Mouse (Mus musculus) adrenal gland, adult 8-10 months (tissue): Measurements from ENCODE around the gene Actr8. TPM values are rescaled to one million over a fixed set of nuclear protein-coding genes. Genes with fewer than 3 reads are reported as not detected.

Experiments
- DNase-seq: peaks from one replicate; pipeline ENCODE4 v3.0.0; 2022
- microRNA-seq, 2 experiments: library from miRNA; unstranded; fragments of <30 nt; microRNA quantifications; one replicate each; pipeline ENCODE4 v1.2.0; 2022
- total RNA-seq, 4 experiments: library from RNA; stranded (reverse); gene quantifications; 2 replicates each; pipeline ENCODE4 v1.2.4; 2022

Gene Actr8
- total RNA-seq, 4 experiments from 2014 or later: 61.4 to 88.8 (median 68.7) TPM

DNA sequence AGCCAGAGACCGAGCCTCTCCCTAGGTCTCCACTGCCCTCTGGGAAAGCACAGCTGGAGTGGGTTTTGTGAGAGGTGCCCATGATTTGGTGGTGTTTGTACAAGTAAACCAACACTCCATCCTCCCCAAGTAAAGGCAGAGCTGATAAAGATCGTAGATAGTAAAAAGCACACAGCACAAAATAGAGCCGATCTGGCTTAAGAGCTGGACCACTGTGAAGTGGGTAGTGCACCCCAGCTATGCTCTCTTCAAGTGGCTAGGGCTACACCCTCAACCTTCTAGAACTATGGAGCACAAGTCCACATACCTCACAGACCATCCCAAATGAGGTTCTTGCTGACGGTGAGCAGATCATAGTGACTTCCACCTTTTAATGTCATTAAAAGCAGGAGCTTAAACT is 61.3 kb downstream of the Actr8 start:
- DNase-seq: no peak

DNA sequence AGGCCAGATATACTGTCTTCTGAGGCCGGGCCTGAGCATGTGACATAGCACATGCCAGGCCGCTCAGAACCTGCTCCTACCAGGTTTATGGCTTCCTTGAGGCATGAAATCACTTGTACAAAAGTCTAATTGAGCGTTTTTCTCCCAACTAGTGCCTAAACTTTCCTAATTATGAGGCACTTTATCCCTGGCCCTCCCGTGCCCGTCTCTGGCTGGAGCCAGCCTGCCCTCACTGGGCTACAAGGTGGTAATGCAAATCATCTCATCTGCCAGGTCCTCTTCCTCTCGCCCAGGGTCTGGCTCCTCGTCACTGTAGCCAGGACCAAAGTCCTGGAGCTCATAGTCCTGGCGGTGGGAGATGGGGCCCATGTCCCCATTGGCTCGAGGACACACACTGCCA is 63.7 kb downstream of the Actr8 start:
- DNase-seq: no peak

DNA sequence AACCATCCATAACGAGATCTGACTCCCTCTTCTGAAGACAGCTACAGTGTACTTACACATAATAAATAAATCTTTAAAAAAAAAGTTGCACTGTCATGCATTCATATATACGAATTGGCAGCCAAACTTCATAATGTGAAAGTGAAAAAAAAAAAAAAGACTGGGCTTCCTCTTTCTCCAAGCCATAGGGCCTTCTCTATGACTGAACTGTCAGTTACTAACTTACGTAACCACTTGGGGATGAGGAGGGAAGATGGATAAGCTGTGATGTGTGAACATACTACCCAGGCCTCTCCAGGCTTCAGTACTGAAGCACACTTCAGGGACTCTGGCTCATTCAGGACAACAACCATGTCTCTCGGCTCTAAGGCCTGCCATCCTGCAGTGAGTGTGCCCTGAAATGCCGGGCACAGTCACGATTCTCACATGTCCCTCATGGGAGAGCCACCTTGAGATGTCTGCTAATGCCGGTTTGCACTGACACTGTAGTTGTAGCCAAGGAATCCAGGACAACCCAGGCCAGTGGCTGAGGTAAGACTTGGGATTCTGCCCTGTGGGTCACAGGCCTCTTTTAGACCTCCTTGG is 65.3 kb downstream of the Actr8 start:
- DNase-seq: no peak

DNA sequence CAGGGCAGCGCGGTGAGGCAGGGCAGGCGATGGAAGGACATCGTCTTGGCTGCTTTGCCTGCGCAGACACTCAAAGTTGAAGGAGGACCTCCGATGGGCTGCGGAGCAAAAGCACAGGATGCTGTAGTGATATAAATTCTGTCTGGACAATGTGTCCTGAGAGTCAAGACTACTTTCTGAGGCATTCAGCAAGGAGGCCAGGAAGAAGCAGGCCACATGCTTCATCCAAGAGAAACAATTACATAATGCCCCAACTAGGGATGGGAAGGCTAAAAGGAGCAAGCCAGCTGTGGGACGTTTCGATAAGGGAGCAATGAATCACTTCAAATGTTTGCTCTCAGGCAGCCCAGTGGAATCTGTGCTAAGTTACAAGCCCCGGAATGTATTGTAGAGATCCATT is 67.1 kb downstream of the Actr8 start:
- no peak for DNase-seq

DNA sequence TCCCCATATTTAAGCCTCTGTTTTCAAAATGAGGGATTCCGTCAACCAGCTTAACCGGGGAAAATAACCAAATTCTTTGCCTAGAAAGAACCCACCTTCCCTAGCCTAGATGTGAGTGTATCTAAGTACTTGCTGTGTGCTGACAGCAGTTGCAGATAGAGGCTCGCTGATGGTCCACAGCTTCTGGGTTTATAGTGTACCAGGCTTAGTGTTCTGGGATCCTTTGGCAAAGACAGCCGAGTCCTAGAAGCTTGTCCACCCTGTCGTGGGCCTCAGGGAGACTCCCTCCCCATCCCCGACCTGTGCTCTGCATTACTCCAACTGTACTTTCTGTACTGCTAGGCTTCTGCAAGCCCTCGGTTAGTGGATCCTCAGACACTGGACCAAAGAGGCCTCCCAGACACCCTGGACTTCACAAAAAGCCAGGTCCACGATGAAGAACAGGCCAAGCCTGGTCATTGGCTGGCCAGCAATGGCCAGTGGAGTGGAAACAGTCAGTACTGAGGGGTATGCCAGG is 67.6 kb downstream of the Actr8 start:
- no peak for DNase-seq

DNA sequence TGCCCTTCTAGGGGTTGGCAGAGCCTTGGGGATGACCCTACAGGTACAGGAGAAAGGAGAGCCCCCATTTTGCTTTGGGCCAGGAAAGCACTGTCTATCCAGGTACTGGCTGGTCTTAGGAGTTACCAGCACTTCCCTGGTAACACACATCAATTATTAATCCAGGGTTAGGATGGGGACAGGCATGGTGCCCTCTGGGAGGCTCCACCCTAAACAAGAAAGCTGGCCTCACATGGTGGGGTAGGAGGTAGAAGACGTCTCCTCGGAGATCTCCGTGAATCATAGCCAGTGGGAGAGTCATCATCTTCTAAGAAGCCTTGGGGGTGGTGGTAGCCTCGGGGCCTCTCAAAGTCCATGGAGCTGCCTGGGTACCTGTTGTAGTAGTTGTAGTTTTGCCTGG is 68.8 kb downstream of the Actr8 start:
- no peak for DNase-seq

DNA sequence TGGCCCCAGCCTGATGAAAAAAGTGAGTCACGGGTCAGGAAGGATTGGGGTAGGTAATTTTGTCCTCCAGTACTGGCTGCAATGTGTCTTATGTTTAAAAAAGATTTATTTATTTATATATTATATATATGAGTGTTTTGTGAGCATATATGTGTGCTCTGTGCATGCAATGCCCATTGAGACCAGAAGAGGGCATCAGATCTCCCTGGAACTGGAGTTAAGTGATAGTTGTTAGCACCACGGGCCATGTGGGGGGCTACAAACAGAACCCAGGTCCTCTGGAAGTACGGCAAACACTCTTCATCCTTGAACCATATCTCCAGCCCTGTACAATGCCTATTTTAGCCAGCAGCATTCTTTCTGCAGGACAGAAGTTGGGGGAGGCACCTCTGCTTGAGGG is 69.9 kb downstream of the Actr8 start:
- DNase-seq: no peak

DNA sequence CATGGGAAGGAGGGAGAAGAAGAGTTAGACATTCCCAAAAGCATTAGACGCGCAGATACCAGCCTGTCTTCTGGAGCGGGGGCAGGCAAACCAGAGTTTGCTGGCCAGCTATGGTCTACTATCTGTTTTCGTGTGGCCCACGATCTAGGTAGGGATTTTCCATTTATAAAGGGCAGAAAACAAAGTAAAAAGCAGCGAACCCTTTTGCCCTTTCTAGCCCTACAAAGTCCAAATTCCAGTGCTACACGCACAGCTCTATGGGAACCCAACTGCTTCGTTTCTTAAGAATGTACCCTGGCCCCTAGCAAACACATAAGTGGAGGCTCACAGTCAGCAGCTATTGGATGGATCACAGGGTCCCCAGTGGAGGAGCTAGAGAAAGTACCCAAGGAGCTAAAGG is 72.1 kb downstream of the Actr8 start:
- no peak for DNase-seq

DNA sequence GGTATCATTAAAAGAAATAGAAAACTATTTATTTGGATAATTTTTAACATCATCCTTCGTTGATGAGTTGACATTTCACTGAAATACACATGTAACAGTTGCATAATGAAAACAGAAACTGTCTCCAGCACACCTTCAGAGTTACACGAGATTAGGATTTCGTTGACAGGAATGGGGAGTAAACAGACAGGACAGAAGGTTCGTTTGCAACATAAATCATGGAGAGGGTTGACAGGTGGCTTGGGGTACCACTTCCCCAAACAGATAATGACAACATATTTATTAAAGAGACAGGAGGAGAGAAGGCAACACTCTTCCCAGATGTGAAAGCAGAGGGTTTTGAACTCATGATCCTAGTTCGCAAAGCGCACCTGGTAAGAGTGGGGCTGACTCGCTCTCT is 76.8 kb downstream of the Actr8 start:
- DNase-seq: no peak

Small RNA genes within 50 kb of the gene (microRNA-seq; reads per million reads assigned to microRNA genes)
- 0 to 0.17 reads per million in 2 experiments for gene Mir6947

Other genes with a start within 250 kb of the Actr8 start
- 100 to 1,000 TPM; 104 to 139 (median 118) TPM for gene Selenok, start 10.0 kb upstream of the Actr8 start, total RNA-seq
- gene Il17rb, start 30.6 kb downstream of the Actr8 start, total RNA-seq: 1 to 10 TPM; 1.1 to 3.5 (median 2.2) TPM
- 10 to 100 TPM in 1 of 4 experiments, 1 to 10 TPM in 3; 5.3 to 11.2 (median 7.7) TPM for gene Chdh, start 30.7 kb downstream of the Actr8 start, total RNA-seq